Mouse (Mus musculus): ENCODE data around the gene Rap1gap2. TPM values are rescaled to one million over a fixed set of nuclear protein-coding genes. Genes with fewer than 3 reads are reported as not detected.
A peak's percentile ranks its signal among the peaks of the same experiment; 100 is the strongest.

Rap1gap2 gene
- polyA plus RNA-seq, 1 experiment = 9.9 TPM

DNA sequence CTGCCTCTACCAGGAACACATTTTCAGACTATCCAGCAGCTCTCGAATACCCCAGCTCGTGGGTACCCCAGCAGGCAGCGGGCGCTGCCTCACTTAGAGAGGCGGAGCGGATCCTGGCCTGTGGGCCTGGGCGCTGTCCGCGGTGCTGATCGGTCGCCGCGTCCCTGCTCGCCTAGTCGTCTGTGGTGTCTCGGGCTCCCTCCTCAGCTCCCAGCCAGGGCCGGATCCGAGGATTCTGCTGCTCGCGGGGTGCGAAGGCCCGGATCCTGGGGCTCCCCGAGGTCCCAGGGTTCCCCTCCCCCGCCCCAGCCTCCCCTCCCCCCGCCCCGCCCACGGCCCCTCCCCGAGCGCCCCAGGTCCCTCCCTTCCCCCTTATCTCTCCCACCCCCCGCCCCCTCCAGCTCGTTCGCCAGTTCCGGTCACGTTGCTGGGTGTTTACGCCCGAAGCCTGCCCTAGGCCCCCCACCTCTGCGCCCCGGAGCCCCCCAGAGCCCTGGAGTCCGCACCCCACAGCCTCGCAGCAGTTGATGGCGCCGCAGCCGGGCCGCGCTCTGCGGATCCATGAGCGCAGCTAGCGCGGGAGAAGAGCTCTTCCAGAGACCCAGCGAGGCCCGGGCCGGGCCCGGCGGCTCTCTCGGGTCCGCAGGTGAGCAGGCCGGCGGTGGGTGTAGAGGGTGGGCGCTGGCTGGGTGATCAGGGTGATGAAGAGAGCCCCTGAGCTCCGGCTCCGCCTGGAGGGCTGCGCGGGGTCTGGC lies 8.7 kb upstream of the Rap1gap2 start, which contains the start of gene Ccdc92b:
TSS of gene Ccdc92b (plus strand) at position 405 of the 755 bp plus-strand sequence.
- 3% methylated on average over 58 of the region's 63 CpGs for WGBS
- Histone ChIP-seq H3K4me3 (replicated peaks; ENCODE audit: control insufficient read depth, low read depth, low read length) (peak within 1 kb of the TSS; percentile 71), H3K27ac (ENCODE audit: control insufficient read depth, insufficient read depth, low read depth, low read length, poor library complexity) (peak within 1 kb of the TSS; percentile 14; the same call in 1 of the 2 replicates), H3K4me1 (ENCODE audit: control insufficient read depth, insufficient read depth, low read length) (peaks cover 2% of the 10 kb centered on the region; the same call in 1 of the 2 replicates)
- TF ChIP-seq POLR2A (IDR thresholded peaks at IDR 0.05; ENCODE audit: borderline replicate concordance, control insufficient read depth, low read depth, low read length) = no peak
- TF ChIP-seq CTCF (IDR thresholded peaks at IDR 0.05; ENCODE audit: control insufficient read depth, insufficient read depth, low read length) = no peak

GRCm38 (mm10) chr11:74615571-74615970 lies 4.9 kb upstream of the Rap1gap2 start:
- TF ChIP-seq CTCF (IDR thresholded peaks at IDR 0.05; ENCODE audit: control insufficient read depth, insufficient read depth, low read length) (no peak), POLR2A (IDR thresholded peaks at IDR 0.05; ENCODE audit: borderline replicate concordance, control insufficient read depth, low read depth, low read length) (no peak)
- no peak overlapping the region for H3K4me3 ChIP-seq (replicated peaks; ENCODE audit: control insufficient read depth, low read depth, low read length)
- H3K4me1 ChIP-seq (ENCODE audit: control insufficient read depth, insufficient read depth, low read length) = no peaks in the 10 kb centered on the region; the same call in 1 of the 2 replicates
- WGBS = 46% methylated on average over 5 of the region's 5 CpGs
- no peak overlapping the region for H3K27ac ChIP-seq (ENCODE audit: control insufficient read depth, insufficient read depth, low read depth, low read length, poor library complexity)

DNA sequence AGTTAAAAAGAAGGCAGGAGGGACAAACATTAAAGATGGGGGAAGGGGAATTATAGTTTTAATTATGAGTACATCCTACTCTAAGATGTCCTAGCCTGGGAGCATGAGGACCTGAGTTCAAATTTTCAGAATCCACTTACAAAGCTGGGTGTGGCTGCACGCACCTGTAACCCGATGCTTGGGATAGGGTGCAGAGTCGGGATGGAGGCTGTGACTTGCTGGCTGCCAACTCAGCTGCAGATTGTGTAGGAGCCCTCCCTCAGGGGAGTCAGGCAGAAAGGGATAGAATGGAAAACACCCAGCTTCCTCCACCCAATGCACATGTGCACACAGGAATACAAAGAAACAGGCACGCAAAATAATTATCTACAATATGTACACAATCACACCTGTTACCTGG lies 2.7 kb upstream of the Rap1gap2 start:
- Histone ChIP-seq H3K4me1 (ENCODE audit: control insufficient read depth, insufficient read depth, low read length) (no peaks in the 10 kb centered on the region; the same call in 1 of the 2 replicates), H3K4me3 (replicated peaks; ENCODE audit: control insufficient read depth, low read depth, low read length) (no peak overlapping the region), H3K27ac (ENCODE audit: control insufficient read depth, insufficient read depth, low read depth, low read length, poor library complexity) (no peak overlapping the region)
- TF ChIP-seq CTCF (IDR thresholded peaks at IDR 0.05; ENCODE audit: control insufficient read depth, insufficient read depth, low read length) = no peak
- WGBS = 62% methylated on average over 4 of the region's 4 CpGs

DNA sequence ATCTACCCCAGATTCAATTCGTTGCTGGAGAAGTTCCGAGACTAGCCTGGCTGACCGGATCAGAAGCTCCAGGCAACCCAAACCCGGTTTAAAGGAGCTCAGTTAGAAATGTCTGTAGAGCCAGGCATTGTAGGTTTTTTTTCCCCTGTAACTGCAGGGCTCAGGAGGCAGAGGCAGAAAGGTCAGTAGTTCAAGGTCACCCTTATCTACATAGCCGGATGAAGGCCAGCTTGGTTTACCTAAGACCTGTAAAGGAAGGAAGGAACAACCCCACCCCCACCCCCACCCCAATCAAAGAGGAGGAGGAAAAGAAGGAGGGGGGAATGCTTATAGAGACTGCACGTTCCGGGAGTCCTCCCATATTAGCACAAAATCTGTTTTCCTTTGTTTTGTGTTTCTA lies 722 bp upstream of the Rap1gap2 start:
- TF ChIP-seq POLR2A (IDR thresholded peaks at IDR 0.05; ENCODE audit: borderline replicate concordance, control insufficient read depth, low read depth, low read length) (no peak), CTCF (IDR thresholded peaks at IDR 0.05; ENCODE audit: control insufficient read depth, insufficient read depth, low read length) (no peak)
- 15% methylated on average over 7 of the region's 7 CpGs for WGBS

DNA sequence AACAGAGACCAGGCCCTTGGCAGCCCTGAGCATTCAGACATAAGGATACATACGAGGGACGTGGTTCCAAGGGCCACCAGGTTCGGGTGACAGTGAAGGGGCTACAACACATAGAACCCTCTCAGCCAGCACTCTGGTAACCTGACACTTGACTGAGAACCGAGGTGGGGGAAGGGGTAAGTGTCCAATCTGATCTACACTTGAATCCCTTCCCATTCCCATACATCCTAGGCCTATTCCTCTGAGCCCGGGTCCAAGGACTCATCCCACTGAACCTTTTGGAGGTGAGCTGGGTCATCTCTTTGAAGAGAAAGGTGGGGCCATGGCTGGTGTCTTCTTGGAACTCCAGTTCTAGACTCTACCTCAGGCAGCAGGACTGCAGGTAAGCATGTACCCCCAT lies 647 bp downstream of the Rap1gap2 start:
- no peak overlapping the region; the same call in 1 of the 2 replicates for H3K27ac ChIP-seq (ENCODE audit: control insufficient read depth, insufficient read depth, low read depth, low read length, poor library complexity)
- no peaks in the 10 kb centered on the region for H3K4me1 ChIP-seq (ENCODE audit: control insufficient read depth, insufficient read depth, low read length)
- WGBS = 36% methylated on average over 5 of the region's 5 CpGs
- no peak overlapping the region for H3K4me3 ChIP-seq (replicated peaks; ENCODE audit: control insufficient read depth, low read depth, low read length)
- TF ChIP-seq CTCF (IDR thresholded peaks at IDR 0.05; ENCODE audit: control insufficient read depth, insufficient read depth, low read length) (no peak), POLR2A (IDR thresholded peaks at IDR 0.05; ENCODE audit: borderline replicate concordance, control insufficient read depth, low read depth, low read length) (no peak)

More for the DNA sequence above, 722 bp upstream of the Rap1gap2 start:
- Histone ChIP-seq H3K27ac (ENCODE audit: control insufficient read depth, insufficient read depth, low read depth, low read length, poor library complexity) (no peak overlapping the region), H3K4me3 (replicated peaks; ENCODE audit: control insufficient read depth, low read depth, low read length) (no peak overlapping the region), H3K4me1 (ENCODE audit: control insufficient read depth, insufficient read depth, low read length) (no peaks in the 10 kb centered on the region; the same call in 1 of the 2 replicates)

GRCm38 (mm10) chr11:74602286-74602685 lies 8.4 kb downstream of the Rap1gap2 start:
- 89% methylated on average over 1 of the region's 1 CpGs for WGBS
- TF ChIP-seq POLR2A (IDR thresholded peaks at IDR 0.05; ENCODE audit: borderline replicate concordance, control insufficient read depth, low read depth, low read length) (no peak), CTCF (IDR thresholded peaks at IDR 0.05; ENCODE audit: control insufficient read depth, insufficient read depth, low read length) (no peak)

GRCm38 (mm10) chr11:74597990-74598337 lies 12.8 kb downstream of the Rap1gap2 start:
- no peak overlapping the region for H3K4me3 ChIP-seq (replicated peaks; ENCODE audit: control insufficient read depth, low read depth, low read length)
- no peaks in the 10 kb centered on the region for H3K4me1 ChIP-seq (ENCODE audit: control insufficient read depth, insufficient read depth, low read length)
- H3K27ac ChIP-seq (ENCODE audit: control insufficient read depth, insufficient read depth, low read depth, low read length, poor library complexity) = no peak overlapping the region
- TF ChIP-seq CTCF (IDR thresholded peaks at IDR 0.05; ENCODE audit: control insufficient read depth, insufficient read depth, low read length) (no peak), POLR2A (IDR thresholded peaks at IDR 0.05; ENCODE audit: borderline replicate concordance, control insufficient read depth, low read depth, low read length) (no peak)

More at GRCm38 (mm10) chr11:74602286-74602685, 8.4 kb downstream of the Rap1gap2 start:
- no peaks in the 10 kb centered on the region for H3K4me1 ChIP-seq (ENCODE audit: control insufficient read depth, insufficient read depth, low read length)
- no peak overlapping the region for H3K4me3 ChIP-seq (replicated peaks; ENCODE audit: control insufficient read depth, low read depth, low read length)
- no peak overlapping the region for H3K27ac ChIP-seq (ENCODE audit: control insufficient read depth, insufficient read depth, low read depth, low read length, poor library complexity)

DNA sequence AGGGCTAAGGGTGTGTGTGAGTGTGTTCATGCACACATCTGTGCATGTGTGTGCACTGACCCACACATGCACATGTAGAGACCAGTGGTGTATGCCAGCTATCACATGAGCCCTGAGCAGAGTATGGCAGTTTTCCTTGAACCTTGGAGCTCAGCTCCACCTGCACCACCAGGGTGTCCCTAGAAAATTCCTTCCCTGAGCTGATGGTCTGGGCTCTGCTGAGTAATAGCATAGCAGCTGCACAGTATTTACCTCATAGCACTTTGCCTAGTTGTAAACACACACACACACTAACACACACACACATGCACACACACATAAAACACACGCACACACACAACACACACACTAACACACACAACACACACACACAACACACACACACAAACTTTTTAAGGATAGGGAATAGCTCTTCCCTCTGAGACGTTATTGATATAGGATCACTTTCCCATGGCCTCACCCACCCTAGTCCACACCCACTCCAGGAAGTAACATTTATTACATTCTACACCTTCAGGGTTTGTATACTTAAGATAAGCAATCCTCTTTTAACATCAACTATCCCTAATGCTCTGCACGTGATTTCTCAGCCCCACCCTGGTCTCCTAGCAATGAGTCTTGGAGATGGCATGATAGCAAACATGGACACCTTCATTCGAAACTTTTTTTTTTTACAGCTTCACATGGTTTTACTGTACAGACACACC lies 13.3 kb downstream of the Rap1gap2 start:
- TF ChIP-seq POLR2A (IDR thresholded peaks at IDR 0.05; ENCODE audit: borderline replicate concordance, control insufficient read depth, low read depth, low read length) = no peak
- no peak for TF ChIP-seq CTCF (IDR thresholded peaks at IDR 0.05; ENCODE audit: control insufficient read depth, insufficient read depth, low read length)
- WGBS = 68% methylated on average over 4 of the region's 4 CpGs
- no peak overlapping the region for H3K27ac ChIP-seq (ENCODE audit: control insufficient read depth, insufficient read depth, low read depth, low read length, poor library complexity)

More for the DNA sequence above, 13.3 kb downstream of the Rap1gap2 start:
- Histone ChIP-seq H3K4me3 (replicated peaks; ENCODE audit: control insufficient read depth, low read depth, low read length) (no peak overlapping the region), H3K4me1 (ENCODE audit: control insufficient read depth, insufficient read depth, low read length) (no peaks in the 10 kb centered on the region)
